Mouse (Mus musculus) left cerebral cortex, adult 8-10 months (tissue): ENCODE measurements around the gene Kxd1. TPM values are rescaled to one million over a fixed set of nuclear protein-coding genes. Genes with fewer than 3 reads are reported as not detected.

Source experiments
- DNase-seq, 2 experiments: peaks; one replicate each; pipeline ENCODE4 v3.0.0; 2022; ENCODE audit warnings: low spot score in 2 of 2
- total RNA-seq, 4 experiments: library from RNA; stranded (reverse); gene quantifications; 2 replicates each; pipeline ENCODE4 v1.2.4; 2022

Gene Kxd1
- total RNA-seq, 4 experiments from 2014 or later: 43.0 to 52.5 (median 47.1) TPM

DNA sequence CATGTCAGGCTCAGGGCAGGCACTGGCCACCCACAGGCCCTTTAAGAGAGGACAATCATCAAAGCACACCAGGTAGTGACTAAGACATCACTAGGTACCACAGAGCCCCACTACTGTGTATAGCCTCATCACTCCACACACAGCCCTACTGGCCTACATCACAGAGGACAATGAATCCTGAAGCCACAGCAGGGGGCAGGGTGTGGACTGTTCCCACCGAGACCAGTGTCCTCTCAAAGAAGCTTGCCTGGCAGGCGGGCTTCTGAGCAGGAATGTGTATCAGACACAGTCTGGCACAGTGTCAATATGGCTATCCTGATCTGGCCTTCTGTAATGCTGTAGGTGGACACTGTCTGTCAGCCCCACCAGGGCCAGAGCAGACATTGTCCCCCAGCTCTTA is 57.8 kb downstream of the Kxd1 start:
- no peak for DNase-seq

DNA sequence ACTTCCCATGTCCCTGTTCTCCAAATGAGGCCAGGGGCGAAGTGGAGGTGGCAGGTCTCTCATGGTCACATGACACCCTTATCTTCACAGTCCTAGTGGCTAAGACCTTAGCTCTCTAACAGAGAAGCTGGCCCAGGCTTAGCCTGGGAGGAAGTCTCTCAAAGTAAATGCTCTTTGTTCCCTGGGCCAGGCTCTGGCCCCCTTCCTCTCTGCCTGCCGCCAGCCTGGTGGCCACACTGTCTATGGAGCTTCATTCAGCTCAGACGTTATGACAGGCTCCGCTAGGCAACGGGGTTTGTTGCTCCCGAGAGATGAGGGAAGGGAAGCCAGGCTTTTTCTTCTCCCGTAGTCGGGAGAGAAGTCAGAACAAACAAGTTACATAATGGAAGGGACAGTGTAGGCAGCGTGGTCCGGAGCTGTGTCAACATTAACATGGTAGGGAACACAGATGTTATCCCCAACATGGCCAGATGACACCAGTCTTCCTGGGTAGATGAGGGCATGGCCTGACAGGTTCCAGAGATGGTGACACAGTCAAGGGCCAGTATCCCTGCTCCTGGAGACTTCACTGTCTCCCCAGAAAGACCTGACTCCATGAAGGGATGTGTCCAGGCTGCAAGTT is 58.4 kb downstream of the Kxd1 start:
- DNase-seq: no peak

DNA sequence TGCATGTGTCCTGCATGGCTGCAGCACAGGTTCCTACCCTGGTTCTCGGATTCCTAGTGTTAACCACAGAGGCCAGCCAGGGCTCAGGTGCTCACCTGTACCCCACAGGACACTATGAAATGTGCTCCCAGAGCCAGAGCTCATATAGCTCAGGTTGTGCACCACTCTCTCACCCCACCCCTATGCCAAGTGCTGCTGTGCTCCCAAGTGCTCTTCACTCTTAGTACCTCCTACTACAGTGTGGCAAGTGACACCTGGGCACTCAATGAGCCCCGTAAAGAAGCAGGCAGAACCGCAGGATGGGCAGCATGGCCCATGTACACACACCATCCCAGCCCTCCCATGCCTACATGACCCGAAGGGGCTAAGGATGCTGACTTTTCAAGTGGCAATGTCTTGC is 59.0 kb downstream of the Kxd1 start:
- no peak for DNase-seq

DNA sequence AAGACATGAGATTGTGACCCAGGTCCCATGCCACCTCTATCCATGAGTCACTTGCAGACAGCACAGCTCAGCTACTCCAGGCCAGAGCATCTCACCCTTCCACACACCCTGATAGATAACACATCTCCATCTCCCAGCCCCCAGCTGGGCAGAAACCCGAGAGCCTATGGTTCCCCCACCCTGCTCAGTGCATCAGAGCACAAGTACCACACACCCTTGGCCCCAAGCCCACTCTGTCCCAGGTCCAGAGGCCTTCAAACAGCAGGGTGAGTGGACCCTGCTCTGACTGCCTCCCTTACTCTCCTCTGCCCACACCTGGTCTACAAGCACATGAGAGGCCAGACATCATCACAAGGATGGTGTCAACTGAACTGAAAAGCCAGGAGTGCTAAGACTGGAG is 59.8 kb downstream of the Kxd1 start:
- no peak for DNase-seq

DNA sequence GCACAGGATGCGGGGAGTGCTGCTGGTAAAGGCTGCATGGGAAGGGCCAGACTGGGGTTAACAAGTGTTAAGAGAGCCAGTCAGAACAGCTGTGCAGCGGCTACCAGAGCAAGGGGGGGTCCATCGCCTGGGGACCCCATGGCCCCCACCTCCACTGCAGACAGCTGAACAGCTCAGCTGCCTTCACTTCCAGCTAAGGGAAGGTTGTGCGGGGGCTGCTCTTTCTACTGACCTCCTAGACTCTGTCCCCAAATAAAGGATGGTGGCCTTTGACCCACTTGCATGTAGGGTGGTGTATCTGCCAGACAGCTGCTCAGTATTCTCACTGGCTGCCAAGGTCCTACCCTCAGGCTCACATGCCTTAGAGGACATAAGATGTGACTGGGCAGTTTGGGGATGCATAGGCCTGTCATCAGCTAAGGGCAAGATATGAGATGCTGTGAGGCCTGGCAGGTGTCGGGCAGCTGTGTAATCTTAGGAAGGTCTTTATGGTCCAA is 60.5 kb downstream of the Kxd1 start:
- DNase-seq: no peak

DNA sequence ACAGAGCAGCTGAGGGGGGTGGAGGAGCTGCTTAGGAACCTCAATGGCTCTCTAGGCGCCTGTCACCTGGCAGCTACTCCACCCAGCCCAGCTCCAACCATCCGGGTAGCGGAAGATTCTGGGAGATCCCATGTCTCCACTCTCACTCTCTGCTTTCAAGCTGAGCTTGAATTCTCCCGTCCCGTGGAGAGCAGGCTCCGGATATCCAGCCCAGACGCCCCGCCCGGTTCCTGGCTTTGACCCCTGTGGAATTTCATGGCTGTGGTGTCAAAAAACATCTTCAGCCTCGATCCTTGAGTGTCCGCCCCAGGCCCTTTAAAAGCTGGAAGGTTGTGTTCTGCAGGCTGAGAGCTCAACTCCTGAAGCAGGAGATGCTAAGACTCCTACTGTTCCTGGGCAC is 61.0 kb downstream of the Kxd1 start:
- no peak for DNase-seq

DNA sequence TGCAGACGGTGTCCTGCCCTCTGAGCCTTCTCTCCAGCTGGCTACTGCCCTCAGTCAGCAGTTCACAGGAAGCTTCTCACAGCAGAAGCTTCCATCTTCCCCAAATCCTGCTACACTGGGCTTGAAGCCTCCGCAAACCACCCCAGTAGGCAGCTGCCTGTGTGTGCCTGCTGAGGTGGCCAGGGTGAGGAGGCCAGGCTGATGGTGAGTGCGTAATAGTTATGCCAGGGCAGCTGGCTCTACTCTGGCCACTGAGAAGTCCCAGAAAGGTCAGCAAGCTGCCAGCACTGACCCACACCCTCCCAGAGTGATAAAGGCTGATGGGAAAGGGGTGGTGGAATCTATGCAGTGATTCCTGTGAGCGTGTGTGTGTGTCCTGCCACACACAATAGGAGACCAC is 61.5 kb downstream of the Kxd1 start:
- no peak for DNase-seq

DNA sequence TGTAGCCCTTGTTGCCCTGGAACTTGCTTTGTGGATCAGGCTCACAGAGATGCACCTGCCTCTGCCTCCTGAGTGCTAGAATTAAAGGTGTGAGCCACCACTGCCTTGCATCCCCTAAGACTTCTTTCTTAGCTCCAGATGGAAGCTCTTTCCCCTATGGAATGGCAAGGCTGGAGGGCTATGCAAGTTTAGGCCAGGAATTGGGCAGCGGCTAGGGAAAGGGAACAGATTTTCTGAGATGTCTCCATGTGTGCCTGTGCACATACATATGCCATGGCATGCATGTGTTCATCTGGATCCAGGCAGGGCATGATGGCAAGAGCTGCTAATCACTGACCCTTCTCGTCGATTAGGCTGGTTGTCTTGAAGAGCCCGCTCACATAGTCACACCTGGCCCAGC is 62.1 kb downstream of the Kxd1 start:
- DNase-seq: no peak

DNA sequence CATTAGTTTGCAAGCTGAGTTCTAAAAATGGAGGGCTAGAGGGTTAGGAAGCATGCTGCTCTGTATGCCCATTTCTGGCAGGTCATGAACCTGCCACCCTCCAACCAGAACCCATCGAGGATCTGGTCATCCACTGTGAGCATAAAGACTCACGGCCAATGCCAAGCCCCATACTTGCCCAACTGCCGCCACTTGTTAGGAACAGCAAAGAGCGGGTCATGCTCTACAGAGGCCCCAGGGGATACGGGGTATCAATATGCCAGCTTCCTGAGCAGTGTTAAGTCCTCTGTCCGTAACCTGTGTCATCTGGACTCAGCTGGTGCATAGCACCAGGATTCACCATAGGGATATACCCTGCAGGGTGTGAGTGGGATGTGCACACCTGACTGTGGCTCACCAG is 63.6 kb downstream of the Kxd1 start:
- DNase-seq: no peak

DNA sequence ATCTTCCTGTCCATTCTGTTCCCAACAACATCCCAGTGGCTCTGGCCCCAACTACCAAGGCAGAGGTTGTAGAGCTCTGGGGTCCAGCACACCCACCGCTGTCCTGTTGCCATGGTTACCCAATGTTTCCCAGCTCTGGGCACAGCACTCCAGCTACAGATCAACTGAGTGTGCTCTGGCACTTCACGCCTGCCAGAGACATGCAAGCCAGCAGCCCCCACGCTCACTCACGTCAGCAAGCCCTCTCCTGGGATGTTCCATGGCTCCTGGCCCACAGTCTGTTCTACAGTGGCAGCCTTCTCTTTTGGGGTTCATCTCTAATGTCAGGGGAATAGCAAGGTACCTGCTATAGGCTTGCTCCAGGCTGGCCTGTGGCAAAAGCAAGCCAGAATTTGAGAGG is 64.5 kb downstream of the Kxd1 start:
- DNase-seq: peak in 1 of 2 experiments; percentile 83

DNA sequence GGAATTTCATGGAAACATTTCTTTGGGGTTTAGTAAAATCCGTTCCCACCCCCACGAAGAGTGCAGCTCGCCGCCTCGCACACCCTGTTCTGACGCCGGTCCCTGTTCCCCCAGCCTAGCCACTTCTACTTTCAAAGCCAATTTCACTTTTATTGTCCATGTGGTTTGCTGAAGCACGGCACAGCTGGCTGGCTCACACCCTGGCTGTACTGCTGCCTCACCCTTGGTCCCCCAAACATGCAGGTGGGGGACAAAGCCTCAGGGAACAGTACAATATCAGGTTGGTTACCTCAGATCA is 65.3 kb downstream of the Kxd1 start:
- DNase-seq: no peak

DNA sequence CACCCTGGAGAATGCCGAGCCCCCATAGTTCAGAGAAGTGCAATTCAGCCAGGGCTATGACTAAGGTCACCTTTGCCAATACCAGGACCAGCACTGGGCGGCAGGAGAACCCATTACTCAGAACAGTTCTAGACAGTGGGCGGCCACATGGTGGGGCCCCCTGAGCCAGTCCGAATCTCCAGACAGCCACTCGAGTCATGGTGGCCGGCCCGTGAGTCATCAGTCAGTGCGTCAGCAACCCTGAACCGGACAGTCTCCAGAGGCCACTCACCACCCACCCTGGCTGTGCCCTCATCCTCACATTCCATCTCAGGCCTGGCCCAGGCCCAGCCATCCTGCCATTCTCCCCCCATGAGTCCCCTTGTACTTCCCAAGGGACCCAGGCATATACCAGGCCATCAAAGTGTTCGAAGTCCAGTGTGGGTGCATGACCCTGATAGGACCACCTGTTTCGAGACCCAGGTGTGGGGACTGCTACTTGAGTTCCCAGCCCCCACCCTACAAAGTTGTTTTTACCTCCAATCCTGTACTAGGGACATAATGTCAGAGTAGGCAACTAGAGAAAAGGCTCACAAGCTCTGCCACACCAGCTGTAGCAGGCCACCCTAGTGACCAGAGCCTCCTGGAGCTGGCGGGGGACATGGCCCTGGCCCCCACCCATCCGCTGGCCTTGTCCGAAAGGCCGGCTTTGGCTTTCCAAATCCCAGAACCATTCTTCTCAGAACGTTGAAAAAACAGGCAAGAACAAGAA is 65.8 kb downstream of the Kxd1 start:
- no peak for DNase-seq

DNA sequence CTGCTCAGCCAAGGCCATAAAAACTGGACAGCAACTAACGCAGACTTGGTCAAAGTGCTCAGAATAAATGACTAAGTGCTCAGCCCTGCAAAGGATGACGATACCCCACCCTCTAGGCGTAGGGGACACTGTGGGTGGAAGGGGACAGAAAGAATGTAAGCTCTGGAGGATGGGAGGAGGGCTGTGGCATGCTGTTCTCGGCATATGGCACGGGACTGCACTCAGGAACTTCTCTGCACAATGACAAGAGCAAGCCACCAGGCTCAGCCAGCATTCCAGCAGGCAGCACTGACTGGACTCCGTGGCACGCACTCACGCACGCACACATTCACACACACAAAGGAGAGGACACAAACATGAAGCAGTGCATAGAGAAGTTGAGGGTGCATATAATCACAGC is 67.2 kb downstream of the Kxd1 start:
- no peak for DNase-seq

DNA sequence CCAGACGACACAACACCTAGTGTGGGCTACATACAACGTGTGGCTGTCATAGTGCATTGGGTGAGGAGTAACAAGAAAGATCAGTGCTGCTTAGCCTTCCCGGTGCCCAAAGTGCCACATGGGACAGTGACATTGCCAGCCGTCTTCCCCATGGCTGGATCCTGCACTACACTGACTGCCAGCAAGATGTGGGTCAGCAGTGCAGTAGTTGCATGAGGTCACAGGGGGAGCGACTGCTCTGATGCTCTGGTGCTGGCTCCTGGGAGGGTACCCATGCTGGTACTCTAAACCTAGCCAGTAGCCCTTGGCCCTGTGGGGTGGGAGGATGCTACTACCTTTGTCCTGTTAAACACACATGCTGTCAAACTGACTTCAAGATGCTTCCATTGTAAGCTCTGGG is 67.6 kb downstream of the Kxd1 start:
- no peak for DNase-seq

DNA sequence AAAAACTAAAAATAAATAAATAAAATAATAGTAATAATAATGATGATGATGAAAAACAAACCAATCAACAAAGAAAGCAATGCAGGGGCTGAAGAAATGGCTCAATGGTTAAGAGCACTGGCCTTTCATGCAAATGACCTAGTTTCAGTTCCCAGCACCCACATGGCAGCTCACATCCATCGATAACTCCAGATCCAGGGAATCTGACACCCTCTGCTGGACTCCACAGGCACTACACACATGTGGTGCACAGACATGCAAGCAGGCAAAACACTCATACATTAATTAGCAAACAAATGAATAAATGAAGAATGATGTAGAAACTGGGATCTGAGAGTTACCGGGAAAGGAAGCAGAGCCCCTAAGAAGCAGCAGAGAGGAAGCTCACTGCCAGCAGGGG is 68.1 kb downstream of the Kxd1 start:
- no peak for DNase-seq

DNA sequence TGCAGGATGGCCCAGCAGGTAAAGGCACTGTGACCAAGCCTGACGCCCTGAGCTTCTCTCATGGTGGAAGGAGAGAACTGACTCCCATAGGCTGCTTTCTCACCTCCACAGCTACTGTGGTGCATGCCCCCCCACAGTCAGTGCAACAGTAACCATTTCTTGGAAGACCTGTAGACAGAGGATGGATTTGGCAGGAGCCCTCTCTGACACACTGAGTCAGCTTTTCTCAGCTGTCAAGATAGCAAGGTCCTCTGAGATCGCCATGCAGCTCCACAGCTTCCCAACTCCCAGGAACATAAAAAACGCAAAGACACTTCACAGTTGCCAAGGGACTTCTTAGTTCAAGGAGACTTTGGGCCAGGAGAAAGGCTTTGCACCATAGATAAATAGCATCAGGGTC is 69.3 kb downstream of the Kxd1 start:
- DNase-seq: no peak

Other genes with a start within 250 kb of the Kxd1 start
- 10 to 100 TPM in 1 of 4 experiments, 1 to 10 TPM in 3; 9.2 to 12.1 (median 9.8) TPM for gene Homer3, start 245.1 kb downstream of the Kxd1 start, total RNA-seq
- gene Ddx49, start 225.5 kb downstream of the Kxd1 start, total RNA-seq: 10 to 100 TPM; 47.5 to 55.7 (median 51.8) TPM
- gene Cope, start 225.4 kb downstream of the Kxd1 start, total RNA-seq: 100 to 1,000 TPM; 123 to 154 (median 139) TPM
- gene Cers1, start 212.2 kb downstream of the Kxd1 start, total RNA-seq: 10 to 100 TPM; 83.6 to 94.5 (median 88.4) TPM
- gene Gdf1, start 198.1 kb downstream of the Kxd1 start, total RNA-seq: 10 to 100 TPM in 2 of 4 experiments, 1 to 10 TPM in 2; 4.2 to 13.4 (median 7.4) TPM
- 10 to 100 TPM; 55.1 to 60.8 (median 59.2) TPM for gene Upf1, start 174.7 kb downstream of the Kxd1 start, total RNA-seq
- gene Comp, start 154.4 kb downstream of the Kxd1 start, total RNA-seq: 1 to 10 TPM in 1 of 4 experiments, under 1 TPM in 3; 0.20 to 1.0 (median 0.64) TPM
- gene Crtc1, start 88.4 kb downstream of the Kxd1 start, total RNA-seq: 100 to 1,000 TPM; 134 to 175 (median 147) TPM
- gene Klhl26, start 51.0 kb downstream of the Kxd1 start, total RNA-seq: 10 to 100 TPM; 39.1 to 42.8 (median 40.4) TPM
- 100 to 1,000 TPM; 271 to 280 (median 273) TPM for gene Tmem59l, start 40.6 kb downstream of the Kxd1 start, total RNA-seq
- gene Crlf1, start 34.8 kb downstream of the Kxd1 start, total RNA-seq: 1 to 10 TPM in 2 of 4 experiments, under 1 TPM in 2; 0.94 to 1.6 (median 1.2) TPM
- gene Rex1bd, start 21.2 kb downstream of the Kxd1 start, total RNA-seq: 100 to 1,000 TPM; 103 to 117 (median 109) TPM
- gene Uba52, start 17.2 kb downstream of the Kxd1 start, total RNA-seq: 1,000 to 10,000 TPM in 1 of 4 experiments, 100 to 1,000 TPM in 3; 847 to 1,003 (median 930) TPM
- gene Fkbp8, start 232 bp downstream of the Kxd1 start, total RNA-seq: 100 to 1,000 TPM; 419 to 440 (median 422) TPM
- 10 to 100 TPM; 17.6 to 25.3 (median 19.2) TPM for gene Ell, start 11.5 kb upstream of the Kxd1 start, total RNA-seq
- 10 to 100 TPM; 54.5 to 60.3 (median 56.5) TPM for gene Isyna1, start 66.4 kb upstream of the Kxd1 start, total RNA-seq
- gene Ssbp4, start 80.9 kb upstream of the Kxd1 start, total RNA-seq: 100 to 1,000 TPM; 211 to 248 (median 234) TPM
- 1 to 10 TPM in 1 of 4 experiments, under 1 TPM in 3; 0.55 to 1.3 (median 0.87) TPM for gene Lrrc25, start 88.2 kb upstream of the Kxd1 start, total RNA-seq
- not detected for gene Gdf15, start 104.5 kb upstream of the Kxd1 start, total RNA-seq
- gene Pgpep1, start 132.4 kb upstream of the Kxd1 start, total RNA-seq: 10 to 100 TPM; 11.2 to 17.0 (median 13.4) TPM
- gene Lsm4, start 145.3 kb upstream of the Kxd1 start, total RNA-seq: 10 to 100 TPM; 61.5 to 65.0 (median 63.0) TPM
- gene Jund, start 171.0 kb upstream of the Kxd1 start, total RNA-seq: 100 to 1,000 TPM; 206 to 222 (median 214) TPM
- under 1 TPM in 1 of 4 experiments, not detected in 3; 0.07 TPM for gene Iqcn, start 175.5 kb upstream of the Kxd1 start, total RNA-seq
- not detected for gene Gm3336, start 190.6 kb upstream of the Kxd1 start, total RNA-seq
- 1 to 10 TPM; 1.7 to 2.8 (median 2.2) TPM for gene Pde4c, start 195.8 kb upstream of the Kxd1 start, total RNA-seq
- gene Rab3a, start 226.7 kb upstream of the Kxd1 start, total RNA-seq: 100 to 1,000 TPM; 805 to 866 (median 821) TPM
- gene Mpv17l2, start 233.0 kb upstream of the Kxd1 start, total RNA-seq: 10 to 100 TPM; 31.0 to 39.0 (median 32.8) TPM
- gene Pik3r2, start 248.8 kb upstream of the Kxd1 start, total RNA-seq: 100 to 1,000 TPM; 143 to 151 (median 149) TPM